In the genomic region with DNA sequence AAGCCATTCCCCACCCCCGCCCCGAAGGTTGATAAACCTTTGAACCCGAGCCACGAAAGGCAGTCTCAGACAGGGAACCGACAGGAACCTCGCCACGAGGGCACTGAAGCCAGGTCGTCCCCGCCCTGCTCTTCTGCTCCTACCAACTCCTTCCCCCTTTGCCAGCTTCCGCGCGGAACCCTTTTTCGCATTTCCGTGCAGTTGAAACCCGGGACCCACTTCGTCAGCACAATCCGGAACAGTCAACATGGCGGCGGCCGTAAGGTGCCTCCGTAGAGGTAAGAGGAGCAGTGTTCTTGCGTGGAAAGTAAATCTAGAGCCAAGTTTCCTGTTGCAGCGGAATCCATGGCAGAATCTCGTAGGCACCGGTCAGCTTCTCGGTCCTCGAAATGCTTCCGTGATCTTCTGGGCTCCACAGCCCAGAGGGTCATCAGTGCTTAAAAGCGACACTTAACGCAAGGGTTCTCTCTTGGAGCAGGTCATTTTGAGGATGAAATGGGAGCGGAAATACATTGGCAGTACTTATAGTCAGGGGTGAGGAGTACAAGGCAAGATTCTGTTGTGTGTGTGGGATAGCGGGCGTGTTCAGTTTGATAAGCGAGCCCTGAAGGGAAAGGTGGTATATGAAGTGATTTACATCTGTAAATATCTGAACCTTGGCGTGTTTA, we compare ENCODE assay signal across 8 mouse cellular contexts. TPM values are rescaled to one million over a fixed set of nuclear protein-coding genes. Genes with fewer than 3 reads are reported as not detected.
A peak's percentile ranks its signal among the peaks of the same experiment; 100 is the strongest.
DNase-seq lines count a peak whose midpoint lies in the region; ATAC-seq lines count a peak whose summit lies in the region.

No protein-coding gene starts in this region.

- peak; percentile 83 for ATAC-seq in CD4-positive, CD25-positive, alpha-beta regulatory T cell, adult 4 months
- peak; percentile 96 for ATAC-seq in heart, embryonic 14.5 days (ENCODE audit: insufficient number of reproducible peaks, insufficient read depth, low FRiP score, low read depth)
- ATAC-seq in liver, embryonic 13.5 days (ENCODE audit: low read depth), result peak; percentile 97
- ATAC-seq in stomach, embryonic 16.5 days (ENCODE audit: insufficient read depth, low FRiP score), result peak; percentile 96

- H3K36me3 ChIP-seq in heart, embryonic 14.5 days (ENCODE audit: control insufficient read depth, insufficient read depth, low read length), result peaks cover 19% of the 10 kb centered on the region
- H3K36me3 ChIP-seq in liver, embryonic 13.5 days, result peaks cover 6% of the 10 kb centered on the region; the same call in 1 of the 2 replicates
- no peaks in the 10 kb centered on the region for H3K36me3 ChIP-seq in stomach, embryonic 16.5 days (ENCODE audit: control insufficient read depth, insufficient read depth, low read length)

- H3K4me2 ChIP-seq in heart, embryonic 14.5 days (ENCODE audit: low read length), result peak overlapping the region; percentile 84
- H3K4me2 ChIP-seq in liver, embryonic 13.5 days, result peak overlapping the region; percentile 63
- peak overlapping the region; percentile 84 for H3K4me2 ChIP-seq in stomach, embryonic 16.5 days (ENCODE audit: low read depth, low read length)

- WGBS in heart, embryonic 14.5 days, result under 1% methylated on average over 35 of the region's 35 CpGs
- WGBS in liver, embryonic 13.5 days (ENCODE audit: insufficient replicate concordance), result under 1% methylated on average over 35 of the region's 35 CpGs
- under 1% methylated on average over 35 of the region's 35 CpGs for WGBS in stomach, embryonic 16.5 days

- peak overlapping the region; percentile 89 for H3K9ac ChIP-seq in heart, embryonic 14.5 days (ENCODE audit: low read length)
- peak overlapping the region; percentile 81 for H3K9ac ChIP-seq in liver, embryonic 13.5 days
- peak overlapping the region; percentile 84 for H3K9ac ChIP-seq in stomach, embryonic 16.5 days (ENCODE audit: low read length)

- H3K9me3 ChIP-seq in heart, embryonic 14.5 days (ENCODE audit: control insufficient read depth, low read length), result no peaks in the 10 kb centered on the region
- no peaks in the 10 kb centered on the region for H3K9me3 ChIP-seq in liver, embryonic 13.5 days (replicated peaks)
- H3K9me3 ChIP-seq in stomach, embryonic 16.5 days (replicated peaks; ENCODE audit: control insufficient read depth, low read length), result no peaks in the 10 kb centered on the region

- H3K27me3 ChIP-seq in heart, embryonic 14.5 days (ENCODE audit: control insufficient read depth, insufficient read depth, low read length), result no peaks in the 10 kb centered on the region
- H3K27me3 ChIP-seq in liver, embryonic 13.5 days, result no peaks in the 10 kb centered on the region
- no peaks in the 10 kb centered on the region for H3K27me3 ChIP-seq in stomach, embryonic 16.5 days (ENCODE audit: control insufficient read depth, insufficient read depth, low read length)

- peak overlapping the region; percentile 67 to 84 for H3K4me3 ChIP-seq in heart, embryonic 14.5 days (ENCODE audit: control insufficient read depth in 1 of 2, insufficient read depth in 1 of 2, low read depth in 1 of 2, low read length in 2 of 2)
- H3K4me3 ChIP-seq in liver, embryonic 13.5 days (replicated peaks), result peak overlapping the region; percentile 87
- peak overlapping the region; percentile 99 for H3K4me3 ChIP-seq in stomach, embryonic 16.5 days (replicated peaks; ENCODE audit: low read length)

- peak overlapping the region; percentile 65 to 79 for H3K27ac ChIP-seq in heart, embryonic 14.5 days (replicated peaks in 1 of 2; ENCODE audit: control insufficient read depth in 1 of 2, insufficient read depth in 1 of 2, low read depth in 2 of 2, low read length in 2 of 2)
- peak overlapping the region; percentile 72 for H3K27ac ChIP-seq in liver, embryonic 13.5 days
- H3K27ac ChIP-seq in stomach, embryonic 16.5 days (ENCODE audit: low read length), result peak overlapping the region; percentile 94

- peaks cover 3 to 22% of the 10 kb centered on the region in 2 experiments; a peak in 2 of 4 replicates for H3K4me1 ChIP-seq in heart, embryonic 14.5 days (ENCODE audit: control insufficient read depth in 2 of 2, insufficient read depth in 2 of 2, low read length in 2 of 2)
- H3K4me1 ChIP-seq in liver, embryonic 13.5 days (replicated peaks), result peaks cover 19% of the 10 kb centered on the region
- H3K4me1 ChIP-seq in stomach, embryonic 16.5 days (ENCODE audit: control insufficient read depth, insufficient read depth, low read length), result peaks cover 12% of the 10 kb centered on the region

- DNase-seq in c-Kit-negative CD71-positive TER-119-positive erythroid progenitor cells, embryonic 14.5 days (ENCODE audit: low read depth, low spot score), result peak; percentile 84
- peak; percentile 93 for DNase-seq in fibroblast of lung, adult 2 months (ENCODE audit: low read depth)
- peak; percentile 93 for DNase-seq in kidney, postnatal 14 days
- DNase-seq in liver, embryonic 13.5 days, result peak; percentile 85
- peak; percentile 92 for DNase-seq in neural tube, embryonic 10.5 days (ENCODE audit: extremely low spot score, low spot score)

RNA-seq across cellular contexts. Expression of a gene that starts 0.8 kb away (rescaled TPM):
- 10 to 100 TPM; 23.2 to 24.7 TPM for polyA plus RNA-seq in CD4-positive, CD25-positive, alpha-beta regulatory T cell, adult 4 months (2017; shearing (Covaris generic))
- polyA plus RNA-seq in heart, embryonic 14.5 days (2014; fragmentation: Nextera tagmentation; extraction: Ambion mirVana), result 18.8 and 22.6 TPM in 2 replicates
- 21.5 and 24.2 TPM in 2 replicates for polyA plus RNA-seq in liver, embryonic 13.5 days (2015; fragmentation: Nextera tagmentation; extraction: Ambion mirVana)
- polyA plus RNA-seq in stomach, embryonic 16.5 days (2015; fragmentation: Nextera tagmentation; extraction: Ambion mirVana), result 19.2 and 23.2 TPM in 2 replicates

RNA-seq across cellular contexts. Expression of a gene that starts 46.1 kb away (rescaled TPM):
- polyA plus RNA-seq in CD4-positive, CD25-positive, alpha-beta regulatory T cell, adult 4 months (2017; shearing (Covaris generic)), result 10 to 100 TPM; 72.2 to 73.2 TPM
- polyA plus RNA-seq in heart, embryonic 14.5 days (2014; fragmentation: Nextera tagmentation; extraction: Ambion mirVana), result 20.8 and 23.9 TPM in 2 replicates
- 7.5 and 8.7 TPM in 2 replicates for polyA plus RNA-seq in liver, embryonic 13.5 days (2015; fragmentation: Nextera tagmentation; extraction: Ambion mirVana)
- polyA plus RNA-seq in stomach, embryonic 16.5 days (2015; fragmentation: Nextera tagmentation; extraction: Ambion mirVana), result 13.9 and 16.1 TPM in 2 replicates

Comparison
In these comparisons a context has a peak if more than half of its experiments do, and no peak if none do; other contexts are left out.
1. Peak in every context shown above with its lines: DNase-seq, ATAC-seq, H3K4me3 ChIP-seq and H3K27ac ChIP-seq.